Mouse (Mus musculus) erythroblast, embryonic 14.5 days (primary cell): ENCODE results near the gene Klhl42.

Experiments used
- GATA1 ChIP-seq: IDR thresholded peaks from 2 replicates; pipeline ENCODE4 v1.6.1; 2012; ENCODE audit warnings: low read length, inconsistent platforms, mixed read lengths
- TAL1 ChIP-seq: IDR thresholded peaks from 3 replicates; pipeline ENCODE4 v1.6.1; 2012; ENCODE audit warnings: low read length, inconsistent platforms, mixed read lengths

GRCm38 (mm10) chr6:147102293-147102692, 11.1 kb downstream of the Klhl42 start:
- TF ChIP-seq GATA1 (no peak), TAL1 (no peak)
